Mouse (Mus musculus) adrenal gland, adult 2 months (tissue): ENCODE measurements around the gene Adcy2. TPM values are rescaled to one million over a fixed set of nuclear protein-coding genes. Genes with fewer than 3 reads are reported as not detected.
A peak's percentile ranks its signal among the peaks of the same experiment; 100 is the strongest.

Source experiments
- DNase-seq: peaks from one replicate; pipeline ENCODE4 v3.0.0; 2021
- polyA plus RNA-seq: library from polyadenylated mRNA; depleted of rRNA; stranded (reverse); fragments of >200 nt; gene quantifications from 2 replicates; pipeline ENCODE4 v1.2.3, GENCODE M21; 2012
- total RNA-seq, 2 experiments: library from RNA; stranded (reverse); gene quantifications; 2 replicates each; pipeline ENCODE4 v1.2.3; 2021

The Adcy2 gene
- total and polyA plus RNA-seq, 3 experiments, result 0.49 to 1.3 (median 0.72) TPM

DNA sequence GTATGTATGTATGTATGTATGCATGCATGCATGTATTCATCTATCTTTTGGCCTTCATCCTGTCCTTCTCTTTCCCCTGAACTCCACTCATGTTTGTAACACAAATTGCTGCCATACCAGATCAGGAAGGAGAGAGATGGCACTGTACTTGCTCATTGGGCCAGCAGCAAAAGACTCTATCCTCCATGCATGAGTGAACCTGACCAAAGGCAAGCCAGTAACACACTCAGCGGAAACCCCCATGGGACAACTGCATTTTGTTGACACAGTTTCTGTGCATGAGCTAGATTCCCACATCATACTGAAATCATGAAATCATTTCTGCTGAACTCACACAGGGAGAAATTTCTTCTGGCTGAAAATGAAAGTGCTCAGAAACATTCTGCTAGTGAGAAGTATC, 172.9 kb downstream of the Adcy2 start:
- DNase-seq, result no peak

- DNase-seq, result no peak
Observed at GRCm38 (mm10) chr13:68820858-68821579, 178.3 kb downstream of the Adcy2 start.

DNA sequence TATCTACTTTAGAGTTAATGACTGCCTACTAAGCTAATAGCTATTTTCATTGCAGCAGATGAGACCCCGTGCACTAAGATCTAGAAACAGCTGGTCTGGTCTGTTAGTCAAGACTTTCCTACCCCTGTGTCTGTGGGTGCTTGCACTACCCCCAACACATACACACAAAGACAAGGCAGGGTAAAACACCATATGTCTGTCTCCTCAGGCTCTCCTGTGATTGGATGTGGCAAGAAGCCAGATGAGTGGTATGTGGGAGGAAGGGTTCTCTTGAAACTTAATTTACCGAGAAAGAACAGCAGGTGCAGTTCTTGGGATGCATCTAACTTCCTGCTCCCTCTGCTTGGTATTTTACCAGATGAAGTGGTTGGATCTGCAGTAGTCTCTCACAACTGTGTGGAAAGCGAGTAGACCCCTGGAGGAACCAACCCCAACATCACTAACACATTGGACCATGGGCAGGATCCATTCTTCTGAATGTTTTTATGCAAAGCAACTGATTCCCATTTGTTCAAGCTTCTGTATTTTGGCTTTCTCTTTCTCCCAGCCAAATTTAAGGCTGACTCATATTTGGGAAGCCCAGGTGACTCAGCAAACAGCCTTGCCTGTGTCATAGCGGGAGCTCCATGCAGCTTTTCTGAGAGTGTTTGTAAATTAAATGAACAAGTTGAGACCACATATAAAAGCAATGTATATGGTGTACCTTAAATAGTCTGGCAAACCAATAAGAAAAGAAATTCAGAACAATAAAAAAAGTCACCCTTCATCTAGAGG, 183.4 kb downstream of the Adcy2 start:
- peak; percentile 10 for DNase-seq

GRCm38 (mm10) chr13:68811185-68811584, 188.2 kb downstream of the Adcy2 start:
- no peak for DNase-seq

DNA sequence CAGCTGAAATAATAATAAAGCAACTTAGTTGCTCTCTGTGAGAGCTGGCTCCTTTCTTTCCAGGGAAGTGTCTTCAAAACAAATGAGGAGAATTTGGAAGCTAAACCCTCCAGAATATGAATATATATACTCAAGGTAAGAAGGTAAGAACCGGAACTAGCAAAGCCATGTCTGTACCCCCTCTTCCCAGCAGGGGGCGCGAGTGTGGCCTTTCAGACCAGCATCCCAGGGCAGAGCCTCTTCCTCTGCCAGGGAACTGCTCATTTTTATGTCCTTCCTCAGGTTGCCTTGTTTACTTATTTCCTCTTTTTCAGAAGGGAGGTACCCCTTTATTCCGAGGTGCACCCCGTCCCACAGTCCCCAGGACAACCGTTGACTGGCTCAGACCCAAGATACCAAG, 199.6 kb downstream of the Adcy2 start:
- no peak for DNase-seq

- DNase-seq, result no peak
Observed at GRCm38 (mm10) chr13:68793286-68793685, 206.1 kb downstream of the Adcy2 start.

DNA sequence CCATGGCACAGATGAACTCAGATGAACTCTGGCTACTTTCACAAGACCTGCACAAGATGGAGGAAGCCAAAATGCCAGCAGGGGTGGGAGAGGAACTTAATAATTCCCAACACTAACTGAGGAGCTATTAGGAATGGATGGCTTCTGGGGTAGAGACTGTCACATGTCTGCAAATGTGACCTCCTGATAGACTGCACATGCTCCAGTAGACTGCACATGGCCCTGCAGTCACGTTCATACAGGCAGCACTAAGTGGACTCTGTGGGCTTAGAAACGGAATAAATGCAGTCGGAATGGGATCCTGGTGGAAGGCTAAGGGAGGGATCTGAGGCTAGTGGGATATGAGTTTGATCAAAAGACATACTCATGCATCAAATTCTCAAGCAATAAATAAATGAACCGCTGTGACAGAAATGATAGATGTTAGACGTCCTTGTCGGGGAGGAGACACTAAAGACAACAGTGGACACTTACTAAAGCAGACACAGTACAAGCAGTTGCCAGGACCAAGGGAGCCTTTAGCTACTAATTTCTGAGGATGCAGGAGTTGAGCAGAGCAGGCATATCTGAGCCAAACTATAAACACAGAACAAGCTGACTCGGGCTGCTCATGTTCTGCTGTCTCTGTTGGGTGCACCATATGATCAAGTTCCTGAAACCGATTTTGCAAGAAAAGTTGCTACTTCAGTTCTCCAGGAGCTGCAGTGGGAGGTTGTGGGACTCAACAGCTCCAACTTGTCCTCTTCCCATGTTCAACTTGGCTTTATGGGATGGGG, 211.9 kb downstream of the Adcy2 start:
- DNase-seq, result no peak

DNA sequence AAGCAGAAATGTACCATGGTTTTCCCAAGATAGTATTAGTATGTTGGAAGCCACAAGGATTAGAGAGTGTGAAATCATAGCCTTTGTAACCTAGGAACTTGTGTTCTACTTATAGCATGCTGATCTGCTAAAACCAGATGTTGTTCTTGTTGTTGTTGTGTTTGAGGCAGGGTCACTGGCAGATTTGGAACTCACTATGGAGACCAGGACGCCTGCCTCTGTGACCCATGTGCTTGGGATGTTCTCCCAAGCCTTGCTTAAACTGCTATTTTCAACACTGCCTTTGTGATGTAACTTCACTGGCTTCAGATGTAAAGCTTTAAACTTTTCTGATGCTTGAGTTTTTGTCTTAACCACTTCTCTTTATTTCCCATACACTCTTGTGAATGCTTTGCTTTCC, 216.2 kb downstream of the Adcy2 start:
- no peak for DNase-seq

GRCm38 (mm10) chr13:68778011-68778672, 221.2 kb downstream of the Adcy2 start:
- DNase-seq, result no peak

GRCm38 (mm10) chr13:68773599-68774211, 225.6 kb downstream of the Adcy2 start:
- DNase-seq, result peak; percentile 6

- no peak for DNase-seq
Observed at GRCm38 (mm10) chr13:68768588-68768987, 230.8 kb downstream of the Adcy2 start.

DNA sequence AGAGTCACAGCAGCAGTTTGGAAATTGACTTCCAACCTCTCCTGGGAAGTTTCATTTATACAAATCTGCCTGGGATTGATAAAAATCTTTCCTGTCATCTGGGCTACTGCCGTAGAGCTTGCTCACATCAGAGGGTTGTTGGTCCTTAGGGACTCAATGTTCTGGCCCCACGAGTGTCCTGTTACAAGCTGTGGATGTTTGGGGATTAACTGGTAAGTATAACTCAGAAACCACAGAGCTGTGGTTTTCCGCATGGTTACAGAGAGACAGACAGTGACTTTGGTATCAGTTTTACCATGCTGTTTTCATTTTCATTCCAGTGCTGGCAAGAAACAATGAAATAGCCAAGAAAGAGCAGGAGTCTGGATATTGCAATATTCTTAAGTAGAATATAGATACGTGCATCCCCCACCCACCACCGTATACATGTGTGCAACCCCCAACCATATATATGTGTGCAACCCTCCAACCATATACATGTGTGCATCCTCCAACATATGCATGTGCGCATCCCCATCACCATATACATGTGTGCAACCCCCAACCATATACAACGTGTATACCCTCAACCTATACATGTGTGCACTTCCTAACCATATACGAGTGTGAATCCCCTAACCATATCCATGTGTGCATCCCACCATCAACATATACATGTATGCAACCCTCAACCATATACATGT, 233.3 kb downstream of the Adcy2 start:
- no peak for DNase-seq

- DNase-seq, result no peak
Observed at GRCm38 (mm10) chr13:68764614-68765013, 234.7 kb downstream of the Adcy2 start.

- DNase-seq, result no peak
Observed at GRCm38 (mm10) chr13:68749801-68750200, 249.5 kb downstream of the Adcy2 start.

DNA sequence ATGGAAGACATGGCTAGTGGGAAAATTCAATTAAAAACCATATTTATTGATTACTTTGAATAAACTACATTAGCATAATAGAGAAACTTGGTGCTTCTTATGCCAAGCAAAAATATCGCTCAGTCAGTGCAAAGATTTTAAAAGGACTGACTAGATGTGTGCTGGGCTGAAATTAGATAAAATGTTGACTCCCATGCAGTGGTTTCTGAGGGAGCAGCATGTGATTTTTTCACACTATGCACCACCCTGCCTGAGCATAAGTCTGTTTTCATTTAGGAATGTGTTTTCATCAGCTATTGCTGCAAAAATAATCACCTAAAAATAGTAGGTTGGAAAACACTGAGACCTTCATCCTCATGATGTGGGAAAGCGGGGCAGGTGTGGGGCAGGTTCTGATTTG, 250.0 kb downstream of the Adcy2 start:
- DNase-seq, result no peak

- DNase-seq, result no peak
Observed at GRCm38 (mm10) chr13:68745426-68745825, 253.9 kb downstream of the Adcy2 start.

GRCm38 (mm10) chr13:68712661-68713060, 286.7 kb downstream of the Adcy2 start:
- no peak for DNase-seq

DNA sequence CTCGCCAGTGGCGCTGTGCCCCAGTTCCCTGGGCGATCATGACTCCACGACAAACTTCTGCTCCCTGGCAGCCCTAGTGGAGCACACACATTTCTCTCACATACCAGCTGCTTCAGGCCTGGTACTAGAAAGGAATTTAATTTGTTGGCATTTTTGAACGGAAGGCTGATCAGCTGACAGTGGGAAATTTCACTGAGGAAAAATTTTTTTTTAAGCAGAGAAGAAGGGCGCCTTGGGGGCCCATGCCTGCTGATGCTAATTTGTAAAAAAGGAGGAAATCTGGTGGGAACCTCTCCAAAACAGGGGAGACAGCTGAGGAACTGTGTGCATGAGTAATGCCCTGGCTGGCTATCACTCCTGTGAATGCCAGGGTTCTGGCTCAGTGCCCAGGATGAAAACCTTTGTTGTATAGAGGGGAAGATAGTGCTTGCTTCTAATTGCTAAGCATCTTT, 292.0 kb downstream of the Adcy2 start:
- DNase-seq, result peak; percentile 63

- DNase-seq, result no peak
Observed at GRCm38 (mm10) chr13:68684919-68685318, 314.4 kb downstream of the Adcy2 start.

- no peak for DNase-seq
Observed at GRCm38 (mm10) chr13:68680429-68680828, 318.9 kb downstream of the Adcy2 start.

GRCm38 (mm10) chr13:68642786-68643185, 356.6 kb downstream of the Adcy2 start:
- no peak for DNase-seq
